Mouse (Mus musculus): ENCODE measurements around the gene Ptprr. TPM values are rescaled to one million over a fixed set of nuclear protein-coding genes. Genes with fewer than 3 reads are reported as not detected.

The Ptprr gene
- polyA plus RNA-seq, 1 experiment from 2014 or later: 3.3 TPM

- H3K9ac ChIP-seq (replicated peaks; ENCODE audit: low read depth): no peak overlapping the region
- DNase-seq (ENCODE audit: low spot score) (no peak), ATAC-seq (no peak)
- WGBS: 9% methylated on average over 21 of the region's 21 CpGs
- no peaks in the 10 kb centered on the region for H3K36me3 ChIP-seq (ENCODE audit: insufficient read depth, low read length)
- no peaks in the 10 kb centered on the region for H3K27me3 ChIP-seq (replicated peaks; ENCODE audit: insufficient read depth, low read length)
- H3K4me3 ChIP-seq (ENCODE audit: low read depth, low read length): peak overlapping the region; percentile 19; the same call in 1 of the 2 replicates
- H3K4me1 ChIP-seq (ENCODE audit: insufficient read depth, low read depth, low read length): no peaks in the 10 kb centered on the region
- H3K9me3 ChIP-seq (ENCODE audit: low read length): no peaks in the 10 kb centered on the region
- no peak for TF ChIP-seq EP300 (IDR thresholded peaks at IDR 0.05)
- TF ChIP-seq CTCF (IDR thresholded peaks at IDR 0.05): no peak
- H3K27ac ChIP-seq (ENCODE audit: low read length): no peak overlapping the region
- H3K4me2 ChIP-seq (replicated peaks; ENCODE audit: low read depth, low read length): peak overlapping the region; percentile 48
Observed at GRCm38 (mm10) chr10:116177390-116178179, 159.6 kb downstream of the Ptprr start.

- no peak for DNase-seq (ENCODE audit: low spot score)
- H3K9me3 ChIP-seq (ENCODE audit: low read length): no peaks in the 10 kb centered on the region
- WGBS: 79% methylated on average over 5 of the region's 5 CpGs
- no peak overlapping the region for H3K4me2 ChIP-seq (replicated peaks; ENCODE audit: low read depth, low read length)
- H3K27ac ChIP-seq (ENCODE audit: low read length): no peak overlapping the region
- no peak overlapping the region for H3K4me3 ChIP-seq (ENCODE audit: low read depth, low read length)
- H3K4me1 ChIP-seq (ENCODE audit: insufficient read depth, low read depth, low read length): no peaks in the 10 kb centered on the region
- H3K36me3 ChIP-seq (ENCODE audit: insufficient read depth, low read length): no peaks in the 10 kb centered on the region
- no peak for TF ChIP-seq CTCF (IDR thresholded peaks at IDR 0.05)
- ATAC-seq: no peak
- H3K27me3 ChIP-seq (replicated peaks; ENCODE audit: insufficient read depth, low read length): no peaks in the 10 kb centered on the region
- H3K9ac ChIP-seq (replicated peaks; ENCODE audit: low read depth): no peak overlapping the region
Observed at GRCm38 (mm10) chr10:116181235-116181634, 163.2 kb downstream of the Ptprr start.

DNA sequence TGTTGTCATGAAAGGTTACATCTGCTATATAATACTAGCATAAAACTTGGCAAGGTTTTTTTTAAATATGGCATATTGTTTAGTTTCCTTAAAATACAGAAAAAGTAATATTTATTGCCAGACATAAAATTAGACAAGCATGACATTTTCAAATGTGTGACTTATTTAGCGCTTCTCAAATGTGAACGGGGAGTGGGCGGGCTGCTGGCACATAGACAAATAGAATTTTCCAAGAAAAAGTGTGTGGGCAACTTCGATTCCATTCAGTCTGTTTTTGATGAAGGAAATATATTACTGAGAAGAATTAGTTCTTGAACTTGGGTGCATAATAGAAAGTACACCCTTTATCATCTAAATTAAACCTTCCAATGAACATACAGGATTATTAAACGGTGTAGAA, 164.2 kb downstream of the Ptprr start:
- H3K27me3 ChIP-seq (replicated peaks; ENCODE audit: insufficient read depth, low read length): no peaks in the 10 kb centered on the region
- WGBS: 82% methylated on average over 5 of the region's 5 CpGs
- H3K4me1 ChIP-seq (ENCODE audit: insufficient read depth, low read depth, low read length): no peaks in the 10 kb centered on the region
- DNase-seq (ENCODE audit: low spot score) (no peak), ATAC-seq (no peak)
- TF ChIP-seq CTCF (IDR thresholded peaks at IDR 0.05) (no peak), EP300 (IDR thresholded peaks at IDR 0.05) (no peak)
- no peaks in the 10 kb centered on the region for H3K9me3 ChIP-seq (ENCODE audit: low read length)
- H3K36me3 ChIP-seq (ENCODE audit: insufficient read depth, low read length): no peaks in the 10 kb centered on the region
- no peak overlapping the region for H3K4me3 ChIP-seq (ENCODE audit: low read depth, low read length)
- no peak overlapping the region for H3K4me2 ChIP-seq (replicated peaks; ENCODE audit: low read depth, low read length)
- H3K27ac ChIP-seq (ENCODE audit: low read length): no peak overlapping the region
- no peak overlapping the region for H3K9ac ChIP-seq (replicated peaks; ENCODE audit: low read depth)

GRCm38 (mm10) chr10:116183258-116183657, 165.2 kb downstream of the Ptprr start:
- WGBS: 46% methylated on average over 3 of the region's 3 CpGs

DNA sequence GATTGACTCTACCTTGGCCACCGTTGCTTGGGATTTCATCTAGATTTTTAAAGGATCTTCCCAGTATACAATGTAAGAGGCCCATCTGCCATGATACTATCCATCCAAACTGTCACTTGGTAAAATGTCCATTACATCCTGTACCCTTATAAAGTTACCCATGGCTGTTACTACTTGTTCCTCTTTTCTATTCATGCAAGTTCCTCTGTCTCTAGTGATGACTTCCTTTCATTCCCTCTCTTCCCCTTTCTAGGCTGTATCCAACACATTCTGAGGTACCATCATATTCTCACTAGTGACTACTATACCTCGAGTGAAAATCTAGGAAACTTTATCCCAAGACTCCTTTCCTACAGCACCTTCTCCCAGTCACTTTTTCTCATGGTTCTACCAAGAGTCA, 173.7 kb downstream of the Ptprr start:
- Histone ChIP-seq H3K4me3 (ENCODE audit: low read depth, low read length) (no peak overlapping the region), H3K27me3 (replicated peaks; ENCODE audit: insufficient read depth, low read length) (no peaks in the 10 kb centered on the region), H3K36me3 (ENCODE audit: insufficient read depth, low read length) (no peaks in the 10 kb centered on the region), H3K27ac (ENCODE audit: low read length) (no peak overlapping the region), H3K4me1 (ENCODE audit: insufficient read depth, low read depth, low read length) (no peaks in the 10 kb centered on the region), H3K9me3 (ENCODE audit: low read length) (no peaks in the 10 kb centered on the region), H3K4me2 (replicated peaks; ENCODE audit: low read depth, low read length) (no peak overlapping the region), H3K9ac (replicated peaks; ENCODE audit: low read depth) (no peak overlapping the region)
- DNase-seq (ENCODE audit: low spot score): no peak
- 76% methylated on average over 2 of the region's 2 CpGs for WGBS
- ATAC-seq: no peak
- TF ChIP-seq CTCF (IDR thresholded peaks at IDR 0.05): no peak
- TF ChIP-seq EP300 (IDR thresholded peaks at IDR 0.05): no peak

More at GRCm38 (mm10) chr10:116183258-116183657, 165.2 kb downstream of the Ptprr start:
- Histone ChIP-seq H3K4me2 (replicated peaks; ENCODE audit: low read depth, low read length) (no peak overlapping the region), H3K9me3 (ENCODE audit: low read length) (no peaks in the 10 kb centered on the region), H3K4me3 (ENCODE audit: low read depth, low read length) (no peak overlapping the region), H3K27me3 (replicated peaks; ENCODE audit: insufficient read depth, low read length) (no peaks in the 10 kb centered on the region), H3K9ac (replicated peaks; ENCODE audit: low read depth) (no peak overlapping the region), H3K36me3 (ENCODE audit: insufficient read depth, low read length) (no peaks in the 10 kb centered on the region), H3K27ac (ENCODE audit: low read length) (no peak overlapping the region), H3K4me1 (ENCODE audit: insufficient read depth, low read depth, low read length) (no peaks in the 10 kb centered on the region)
- ATAC-seq (no peak), DNase-seq (ENCODE audit: low spot score) (no peak)
- no peak for TF ChIP-seq CTCF (IDR thresholded peaks at IDR 0.05)
- TF ChIP-seq EP300 (IDR thresholded peaks at IDR 0.05): no peak

DNA sequence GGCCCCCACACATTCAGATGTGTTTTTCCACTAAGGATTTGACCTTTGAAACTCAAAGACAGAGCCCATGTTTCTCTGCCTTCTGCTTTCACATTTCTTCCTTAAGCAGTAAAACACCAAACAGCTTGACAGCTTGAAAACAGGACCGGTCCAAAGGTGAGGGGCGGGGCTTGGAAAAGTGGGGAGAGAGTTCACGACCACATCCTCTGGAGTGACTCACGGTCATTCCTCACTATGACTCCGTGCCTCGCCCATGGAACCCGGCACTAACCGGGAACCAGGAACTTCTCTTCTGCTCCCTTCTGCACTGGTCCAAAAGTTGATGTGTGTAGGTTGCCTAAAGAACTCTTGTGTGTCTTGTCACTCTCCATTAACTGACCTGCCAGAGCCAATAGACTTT, 174.3 kb downstream of the Ptprr start:
- no peak overlapping the region for H3K9ac ChIP-seq (replicated peaks; ENCODE audit: low read depth)
- ATAC-seq (no peak), DNase-seq (ENCODE audit: low spot score) (no peak)
- H3K4me1 ChIP-seq (ENCODE audit: insufficient read depth, low read depth, low read length): no peaks in the 10 kb centered on the region
- no peaks in the 10 kb centered on the region for H3K36me3 ChIP-seq (ENCODE audit: insufficient read depth, low read length)
- H3K27ac ChIP-seq (ENCODE audit: low read length): no peak overlapping the region
- WGBS: 74% methylated on average over 8 of the region's 8 CpGs
- no peaks in the 10 kb centered on the region for H3K27me3 ChIP-seq (replicated peaks; ENCODE audit: insufficient read depth, low read length)
- no peak overlapping the region for H3K4me3 ChIP-seq (ENCODE audit: low read depth, low read length)
- TF ChIP-seq CTCF (IDR thresholded peaks at IDR 0.05): no peak
- TF ChIP-seq EP300 (IDR thresholded peaks at IDR 0.05): no peak
- no peak overlapping the region for H3K4me2 ChIP-seq (replicated peaks; ENCODE audit: low read depth, low read length)
- no peaks in the 10 kb centered on the region for H3K9me3 ChIP-seq (ENCODE audit: low read length)
